Mouse (Mus musculus): ENCODE measurements at regions not wholly inside any gene's neighbourhood (a gene's known extent, or its start where the extent isn't known, plus 50 kb on each side); places are given as distances from the start of the nearest gene placed in this dataset.

- Histone ChIP-seq H3K4me3 (ENCODE audit: insufficient read depth, low read depth, low read length) (no peak overlapping the region), H3K4me1 (ENCODE audit: control insufficient read depth, insufficient read depth, low read length) (no peaks in the 10 kb centered on the region), H3K27me3 (replicated peaks; ENCODE audit: control insufficient read depth, insufficient read depth, low read length) (no peaks in the 10 kb centered on the region), H3K36me3 (ENCODE audit: control insufficient read depth, insufficient read depth, low read length) (no peaks in the 10 kb centered on the region), H3K27ac (ENCODE audit: insufficient read depth, low read depth, low read length) (no peak overlapping the region)
- WGBS, result 93% methylated on average over 1 of the region's 1 CpGs
- TF ChIP-seq CTCF (conservative IDR thresholded peaks at IDR 0.05; ENCODE audit: insufficient read depth, insufficient read length, low read depth, low read length), result no peak
- no peak for TF ChIP-seq POLR2A (IDR thresholded peaks at IDR 0.05; ENCODE audit: low read depth, low read length)
- no peak for DNase-seq
Measured at GRCm38 (mm10) chr3:77051884-77052283, 977.8 kb downstream of the Fstl5 start.

GRCm38 (mm10) chr3:77075055-77075454 lies 1001.0 kb downstream of the Fstl5 start:
- no peaks in the 10 kb centered on the region for H3K36me3 ChIP-seq (ENCODE audit: control insufficient read depth, insufficient read depth, low read length)
- H3K27me3 ChIP-seq (replicated peaks; ENCODE audit: control insufficient read depth, insufficient read depth, low read length), result no peaks in the 10 kb centered on the region
- H3K4me1 ChIP-seq (ENCODE audit: control insufficient read depth, insufficient read depth, low read length), result no peaks in the 10 kb centered on the region
- H3K27ac ChIP-seq (ENCODE audit: insufficient read depth, low read depth, low read length), result no peak overlapping the region
- DNase-seq, result no peak
- H3K4me3 ChIP-seq (ENCODE audit: insufficient read depth, low read depth, low read length), result no peak overlapping the region
- TF ChIP-seq POLR2A (IDR thresholded peaks at IDR 0.05; ENCODE audit: low read depth, low read length), result no peak
- no peak for TF ChIP-seq CTCF (conservative IDR thresholded peaks at IDR 0.05; ENCODE audit: insufficient read depth, insufficient read length, low read depth, low read length)

DNA sequence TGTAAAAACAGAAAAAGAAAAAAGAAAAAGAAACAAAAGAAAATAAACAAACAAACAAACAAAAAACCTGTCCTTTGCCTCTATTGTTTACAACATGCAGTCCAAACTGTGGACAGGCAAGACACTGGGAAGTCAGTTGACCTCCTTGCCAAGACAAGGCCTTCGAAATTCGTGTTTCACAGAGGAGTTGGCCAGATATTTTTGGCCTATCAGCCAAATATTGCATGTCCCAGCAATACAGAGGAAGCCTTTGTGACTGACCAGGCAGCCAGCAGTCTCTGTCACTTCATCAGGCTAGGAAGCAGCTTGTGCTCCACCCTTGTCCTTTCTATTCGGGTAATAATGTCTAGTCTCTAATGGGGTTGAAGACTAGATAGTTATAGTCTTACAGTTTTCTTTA lies 1017.7 kb downstream of the Fstl5 start:
- H3K4me1 ChIP-seq (ENCODE audit: control insufficient read depth, insufficient read depth, low read length), result no peaks in the 10 kb centered on the region
- TF ChIP-seq CTCF (conservative IDR thresholded peaks at IDR 0.05; ENCODE audit: insufficient read depth, insufficient read length, low read depth, low read length) (no peak), POLR2A (IDR thresholded peaks at IDR 0.05; ENCODE audit: low read depth, low read length) (no peak)
- 75% methylated on average over 3 of the region's 3 CpGs for WGBS
- H3K4me3 ChIP-seq (ENCODE audit: insufficient read depth, low read depth, low read length), result no peak overlapping the region
- no peaks in the 10 kb centered on the region for H3K36me3 ChIP-seq (ENCODE audit: control insufficient read depth, insufficient read depth, low read length)
- DNase-seq, result no peak
- no peaks in the 10 kb centered on the region for H3K27me3 ChIP-seq (replicated peaks; ENCODE audit: control insufficient read depth, insufficient read depth, low read length)
- no peak overlapping the region for H3K27ac ChIP-seq (ENCODE audit: insufficient read depth, low read depth, low read length)

DNA sequence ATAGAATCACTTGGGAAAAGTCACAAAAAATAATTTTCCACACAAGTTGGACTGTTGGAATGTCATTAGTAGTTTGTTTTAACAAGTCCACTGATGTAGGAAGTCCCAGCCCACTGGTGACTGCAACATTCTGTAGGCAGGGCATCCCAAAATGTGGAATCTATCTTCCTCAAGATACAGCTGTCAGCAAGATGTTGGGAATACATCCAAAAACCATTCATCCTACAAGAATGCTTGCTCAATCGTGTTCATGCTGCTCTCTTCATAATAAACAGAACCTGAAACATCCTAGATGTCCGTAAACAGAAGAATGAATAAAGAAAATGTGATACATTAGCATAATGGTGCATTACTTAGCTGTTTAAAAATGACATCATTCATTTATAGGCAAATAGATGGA lies 1038.9 kb downstream of the Fstl5 start:
- Histone ChIP-seq H3K4me1 (ENCODE audit: control insufficient read depth, insufficient read depth, low read length) (no peaks in the 10 kb centered on the region), H3K27ac (ENCODE audit: insufficient read depth, low read depth, low read length) (no peak overlapping the region), H3K4me3 (ENCODE audit: insufficient read depth, low read depth, low read length) (no peak overlapping the region), H3K36me3 (ENCODE audit: control insufficient read depth, insufficient read depth, low read length) (no peaks in the 10 kb centered on the region), H3K27me3 (replicated peaks; ENCODE audit: control insufficient read depth, insufficient read depth, low read length) (no peaks in the 10 kb centered on the region)
- WGBS, result 58% methylated on average over 2 of the region's 2 CpGs
- TF ChIP-seq POLR2A (IDR thresholded peaks at IDR 0.05; ENCODE audit: low read depth, low read length) (no peak), CTCF (conservative IDR thresholded peaks at IDR 0.05; ENCODE audit: insufficient read depth, insufficient read length, low read depth, low read length) (no peak)
- no peak for DNase-seq

GRCm38 (mm10) chr3:77120581-77120980 lies 1046.5 kb downstream of the Fstl5 start:
- 86% methylated on average over 8 of the region's 8 CpGs for WGBS
- no peak overlapping the region for H3K27ac ChIP-seq (ENCODE audit: insufficient read depth, low read depth, low read length)
- no peak for TF ChIP-seq CTCF (conservative IDR thresholded peaks at IDR 0.05; ENCODE audit: insufficient read depth, insufficient read length, low read depth, low read length)
- no peak for TF ChIP-seq POLR2A (IDR thresholded peaks at IDR 0.05; ENCODE audit: low read depth, low read length)
- no peak for DNase-seq
- no peaks in the 10 kb centered on the region for H3K36me3 ChIP-seq (ENCODE audit: control insufficient read depth, insufficient read depth, low read length)
- no peak overlapping the region for H3K4me3 ChIP-seq (ENCODE audit: insufficient read depth, low read depth, low read length)
- H3K27me3 ChIP-seq (replicated peaks; ENCODE audit: control insufficient read depth, insufficient read depth, low read length), result no peaks in the 10 kb centered on the region
- H3K4me1 ChIP-seq (ENCODE audit: control insufficient read depth, insufficient read depth, low read length), result no peaks in the 10 kb centered on the region

DNA sequence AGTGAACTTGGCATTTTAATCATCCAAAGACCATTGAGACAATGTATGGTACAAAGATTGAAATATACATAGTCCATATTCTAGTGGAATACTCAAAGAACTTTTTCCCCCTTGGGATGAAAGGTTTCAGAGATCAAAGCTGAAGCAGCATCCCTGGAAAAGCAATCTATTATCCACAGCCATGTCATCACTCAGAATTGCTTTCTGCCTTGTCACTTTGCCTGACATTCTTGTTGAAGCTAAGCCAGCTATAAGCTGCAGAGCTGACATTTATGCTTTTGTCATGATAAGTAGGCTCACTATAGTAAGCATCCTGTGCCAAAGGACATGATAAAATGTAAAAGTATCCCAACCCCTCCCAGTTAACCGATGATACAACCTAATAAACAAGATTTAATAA lies 1077.6 kb downstream of the Fstl5 start:
- H3K27ac ChIP-seq (ENCODE audit: insufficient read depth, low read depth, low read length), result no peak overlapping the region
- no peak for DNase-seq
- no peak for TF ChIP-seq CTCF (conservative IDR thresholded peaks at IDR 0.05; ENCODE audit: insufficient read depth, insufficient read length, low read depth, low read length)
- TF ChIP-seq POLR2A (IDR thresholded peaks at IDR 0.05; ENCODE audit: low read depth, low read length), result no peak
- no peaks in the 10 kb centered on the region for H3K36me3 ChIP-seq (ENCODE audit: control insufficient read depth, insufficient read depth, low read length)
- no peak overlapping the region for H3K4me3 ChIP-seq (ENCODE audit: insufficient read depth, low read depth, low read length)
- H3K27me3 ChIP-seq (replicated peaks; ENCODE audit: control insufficient read depth, insufficient read depth, low read length), result no peaks in the 10 kb centered on the region
- H3K4me1 ChIP-seq (ENCODE audit: control insufficient read depth, insufficient read depth, low read length), result no peaks in the 10 kb centered on the region
- 55% methylated on average over 1 of the region's 1 CpGs for WGBS

GRCm38 (mm10) chr3:77197828-77198227 lies 1123.8 kb downstream of the Fstl5 start:
- 78% methylated on average over 1 of the region's 1 CpGs for WGBS
- Histone ChIP-seq H3K36me3 (ENCODE audit: control insufficient read depth, insufficient read depth, low read length) (no peaks in the 10 kb centered on the region), H3K4me3 (ENCODE audit: insufficient read depth, low read depth, low read length) (no peak overlapping the region), H3K4me1 (ENCODE audit: control insufficient read depth, insufficient read depth, low read length) (no peaks in the 10 kb centered on the region), H3K27me3 (replicated peaks; ENCODE audit: control insufficient read depth, insufficient read depth, low read length) (no peaks in the 10 kb centered on the region), H3K27ac (ENCODE audit: insufficient read depth, low read depth, low read length) (no peak overlapping the region)
- DNase-seq, result no peak
- no peak for TF ChIP-seq CTCF (conservative IDR thresholded peaks at IDR 0.05; ENCODE audit: insufficient read depth, insufficient read length, low read depth, low read length)
- TF ChIP-seq POLR2A (IDR thresholded peaks at IDR 0.05; ENCODE audit: low read depth, low read length), result no peak

GRCm38 (mm10) chr3:77198265-77198664 lies 1124.2 kb downstream of the Fstl5 start:
- 69% methylated on average over 2 of the region's 2 CpGs for WGBS
- TF ChIP-seq POLR2A (IDR thresholded peaks at IDR 0.05; ENCODE audit: low read depth, low read length) (no peak), CTCF (conservative IDR thresholded peaks at IDR 0.05; ENCODE audit: insufficient read depth, insufficient read length, low read depth, low read length) (no peak)
- DNase-seq, result peak; percentile 3

More at GRCm38 (mm10) chr3:77198265-77198664, 1124.2 kb downstream of the Fstl5 start:
- Histone ChIP-seq H3K36me3 (ENCODE audit: control insufficient read depth, insufficient read depth, low read length) (no peaks in the 10 kb centered on the region), H3K27ac (ENCODE audit: insufficient read depth, low read depth, low read length) (no peak overlapping the region), H3K4me3 (ENCODE audit: insufficient read depth, low read depth, low read length) (no peak overlapping the region), H3K4me1 (ENCODE audit: control insufficient read depth, insufficient read depth, low read length) (no peaks in the 10 kb centered on the region), H3K27me3 (replicated peaks; ENCODE audit: control insufficient read depth, insufficient read depth, low read length) (no peaks in the 10 kb centered on the region)

All from kidney, adult 2 months (tissue).